Mouse (Mus musculus) lung, embryonic 16.5 days (tissue): Measurements from ENCODE around the gene Prr13. TPM values are rescaled to one million over a fixed set of nuclear protein-coding genes. Genes with fewer than 3 reads are reported as not detected.
A peak's percentile ranks its signal among the peaks of the same experiment; 100 is the strongest.

Source experiments
- ATAC-seq: fragments of 200-750 bp; cut with Nextera tagmentation; 2 replicates; pipeline ENCODE4 v1.8.0; 2017; ENCODE audit warnings: low read depth, mild to moderate bottlenecking, moderate library complexity
- H3K27ac ChIP-seq: fragments of 300-500 bp; sonication (generic); 2 replicates; pipeline ENCODE4 v1.5.1; 2014; ENCODE audit warnings: mild to moderate bottlenecking, control low read depth, low read length
- H3K27me3 ChIP-seq: fragments of 300-500 bp; sonication (generic); 2 replicates; pipeline ENCODE4 v1.6.1; 2014; ENCODE audit warnings: low read depth, low read length, mixed read lengths; ENCODE audit not compliant: control insufficient read depth, insufficient read depth
- H3K36me3 ChIP-seq: fragments of 300-500 bp; sonication (generic); 2 replicates; pipeline ENCODE4 v1.6.1; 2014; ENCODE audit warnings: low read length; ENCODE audit not compliant: control insufficient read depth, insufficient read depth
- H3K4me1 ChIP-seq: fragments of 300-500 bp; sonication (generic); replicated peaks from 2 replicates; pipeline ENCODE4 v1.6.1; 2014; ENCODE audit warnings: low read length, mixed read lengths; ENCODE audit not compliant: control insufficient read depth, insufficient read depth
- H3K4me2 ChIP-seq: fragments of 300-500 bp; sonication (generic); 2 replicates; pipeline ENCODE4 v1.6.1; 2014; ENCODE audit warnings: low read depth, low read length, control low read depth
- H3K4me3 ChIP-seq: fragments of 300-500 bp; sonication (generic); 2 replicates; pipeline ENCODE4 v1.5.1; 2014; ENCODE audit warnings: mild to moderate bottlenecking, low read length, control low read depth
- H3K9ac ChIP-seq: fragments of 300-500 bp; sonication (generic); 2 replicates; pipeline ENCODE4 v1.6.1; 2014; ENCODE audit warnings: low read length, control low read depth
- H3K9me3 ChIP-seq: fragments of 300-500 bp; sonication (generic); 2 replicates; pipeline ENCODE4 v1.6.1; 2016; ENCODE audit warnings: low read length; ENCODE audit not compliant: control insufficient read depth
- WGBS: fragments of 180-500 bp; shearing (Covaris S2); extraction: QIAGEN DNeasy Blood & Tissue Kit; methylation state at CpG from one replicate; pipeline ENCODE4 v1.1.7; 2014; 5-methylcytosine and 5-hydroxymethylcytosine counted together
- polyA plus RNA-seq: library from polyadenylated mRNA; unstranded; fragments of >200 nt; fragmentation: Nextera tagmentation; extraction: Ambion mirVana; gene quantifications from 2 replicates; pipeline ENCODE4 v1.2.1, GENCODE M21; 2015

The Prr13 gene
- polyA plus RNA-seq, 1 experiment from 2014 or later = 91.7 TPM

DNA sequence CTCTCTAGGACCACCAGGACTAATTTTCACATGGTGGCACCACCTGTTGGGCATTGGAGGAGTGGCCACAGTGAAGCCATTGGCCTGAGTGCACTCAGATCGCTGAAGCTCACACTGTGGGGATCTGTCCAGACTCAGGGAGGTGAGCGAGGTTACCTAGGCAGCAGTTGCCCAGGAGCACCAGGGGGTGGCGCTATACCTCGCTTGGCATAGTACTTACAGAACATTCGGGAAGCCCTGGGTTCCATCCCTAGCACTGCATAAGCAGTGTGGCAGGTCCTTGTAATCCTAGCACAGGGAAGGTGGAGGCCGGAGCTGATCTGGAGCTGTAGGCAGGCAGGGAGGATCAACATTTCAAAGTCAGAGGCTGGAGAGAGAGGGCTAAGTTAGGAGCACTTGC is 2.8 kb upstream of the Prr13 start:
- Histone ChIP-seq H3K4me1 (peaks cover 7% of the 10 kb centered on the region), H3K4me3 (no peak overlapping the region), H3K9ac (no peak overlapping the region), H3K4me2 (no peak overlapping the region), H3K9me3 (no peaks in the 10 kb centered on the region), H3K36me3 (no peaks in the 10 kb centered on the region), H3K27me3 (no peaks in the 10 kb centered on the region), H3K27ac (no peak overlapping the region)
- ATAC-seq = no peak
- 31% methylated on average over 6 of the region's 6 CpGs for WGBS

DNA sequence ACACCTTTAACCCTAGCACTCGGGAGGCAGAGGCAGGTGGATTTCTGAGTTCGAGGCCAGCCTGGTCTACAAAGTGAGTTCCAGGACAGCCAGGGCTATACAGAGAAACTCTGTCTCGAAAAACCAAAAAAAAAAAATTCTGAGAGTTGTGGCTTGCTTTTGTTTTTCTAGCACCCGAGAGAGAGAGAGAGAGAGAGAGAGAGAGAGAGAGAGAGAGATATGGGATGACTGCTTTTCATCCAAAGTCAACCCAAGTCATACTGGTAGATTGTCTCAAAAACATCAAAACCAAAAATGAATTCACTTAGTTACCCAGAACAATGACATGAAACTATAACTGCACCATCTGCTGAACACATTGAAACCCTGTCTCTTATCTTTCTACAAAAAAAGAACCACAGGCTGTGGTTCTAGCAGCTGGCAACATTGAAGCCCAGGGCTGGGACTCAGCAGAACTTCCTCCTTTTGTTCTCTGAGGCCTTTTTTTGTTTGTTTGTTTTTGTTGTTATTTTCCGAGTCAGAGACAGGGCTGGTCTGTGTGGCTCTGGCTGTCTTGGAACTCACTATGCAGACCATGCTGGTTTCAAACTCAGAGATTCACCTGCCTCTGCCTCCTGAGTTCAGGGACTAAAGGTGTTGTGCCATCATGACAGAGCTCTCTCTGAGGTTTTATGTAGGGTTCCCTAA is 635 bp upstream of the Prr13 start:
- Histone ChIP-seq H3K27me3 (no peaks in the 10 kb centered on the region), H3K9me3 (no peaks in the 10 kb centered on the region), H3K4me3 (peak overlapping the region; percentile 57), H3K4me2 (peak overlapping the region; percentile 71), H3K36me3 (no peaks in the 10 kb centered on the region), H3K27ac (no peak overlapping the region), H3K9ac (no peak overlapping the region; the same call in 1 of the 2 replicates), H3K4me1 (peaks cover 7% of the 10 kb centered on the region)
- 58% methylated on average over 5 of the region's 5 CpGs for WGBS
- ATAC-seq = no peak

GRCm38 (mm10) chr15:102459381-102459780 is 553 bp downstream of the Prr13 start:
- no peaks in the 10 kb centered on the region for H3K36me3 ChIP-seq
- H3K4me2 ChIP-seq = peak overlapping the region; percentile 71
- ATAC-seq = 0 out of 2 replicates have a peak, but pooled peaks have one; percentile 27
- no peaks in the 10 kb centered on the region for H3K9me3 ChIP-seq
- no peaks in the 10 kb centered on the region for H3K27me3 ChIP-seq
- WGBS = 28% methylated on average over 6 of the region's 6 CpGs
- H3K9ac ChIP-seq = peak overlapping the region; percentile 67
- H3K4me1 ChIP-seq = peaks cover 7% of the 10 kb centered on the region
- peak overlapping the region; percentile 40; the same call in 1 of the 2 replicates for H3K27ac ChIP-seq
- H3K4me3 ChIP-seq = peak overlapping the region; percentile 57

DNA sequence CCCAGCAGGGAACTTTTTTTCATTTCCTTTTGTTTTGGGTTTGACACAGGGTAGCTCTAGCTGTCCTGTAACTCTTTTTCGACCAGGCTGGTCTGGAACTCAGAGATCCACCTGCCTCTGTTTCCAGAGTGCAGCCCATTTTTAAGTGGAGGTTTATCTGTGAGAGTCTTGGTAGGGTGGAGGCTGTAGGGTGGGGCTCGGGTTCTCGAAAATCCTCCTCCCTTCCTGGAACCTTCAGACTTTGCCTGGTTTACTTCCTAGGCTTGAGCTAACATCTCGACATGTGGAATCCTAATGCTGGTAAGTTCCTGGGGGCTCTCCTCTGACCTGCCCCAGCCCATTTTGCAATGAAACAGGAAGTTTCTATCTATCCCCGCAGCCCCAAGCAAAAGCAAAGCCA is 1.0 kb downstream of the Prr13 start:
- WGBS = 47% methylated on average over 5 of the region's 5 CpGs
- Histone ChIP-seq H3K4me3 (peak overlapping the region; percentile 57), H3K27ac (no peak overlapping the region), H3K9me3 (no peaks in the 10 kb centered on the region), H3K4me1 (peaks cover 7% of the 10 kb centered on the region), H3K4me2 (peak overlapping the region; percentile 71), H3K9ac (no peak overlapping the region), H3K27me3 (no peaks in the 10 kb centered on the region), H3K36me3 (no peaks in the 10 kb centered on the region)
- ATAC-seq = no peak

DNA sequence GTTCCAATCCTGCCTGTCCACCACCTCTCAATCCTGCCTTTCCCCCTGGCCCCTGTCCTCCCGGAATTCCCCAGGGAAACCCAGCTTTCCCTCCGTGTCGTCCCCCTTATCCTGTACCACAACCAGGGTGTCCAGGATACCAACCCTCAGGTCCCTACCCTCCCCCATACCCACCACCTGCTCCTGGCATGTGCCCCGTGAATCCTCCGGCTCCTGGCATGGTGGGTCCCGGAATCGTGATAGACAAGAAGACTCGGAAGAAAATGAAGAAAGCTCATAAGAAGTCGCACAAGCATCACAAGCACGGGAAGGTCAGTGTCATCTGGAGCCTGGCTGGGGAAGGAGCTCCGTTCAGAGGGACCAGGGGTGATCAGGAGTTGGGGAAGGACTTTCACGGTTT is 1.6 kb downstream of the Prr13 start:
- no peaks in the 10 kb centered on the region for H3K9me3 ChIP-seq
- H3K27ac ChIP-seq = no peak overlapping the region
- no peaks in the 10 kb centered on the region for H3K36me3 ChIP-seq
- no peak overlapping the region for H3K9ac ChIP-seq
- H3K27me3 ChIP-seq = no peaks in the 10 kb centered on the region
- no peak overlapping the region for H3K4me2 ChIP-seq
- peaks cover 7% of the 10 kb centered on the region for H3K4me1 ChIP-seq
- 72% methylated on average over 12 of the region's 12 CpGs for WGBS
- H3K4me3 ChIP-seq = no peak overlapping the region
- ATAC-seq = no peak

DNA sequence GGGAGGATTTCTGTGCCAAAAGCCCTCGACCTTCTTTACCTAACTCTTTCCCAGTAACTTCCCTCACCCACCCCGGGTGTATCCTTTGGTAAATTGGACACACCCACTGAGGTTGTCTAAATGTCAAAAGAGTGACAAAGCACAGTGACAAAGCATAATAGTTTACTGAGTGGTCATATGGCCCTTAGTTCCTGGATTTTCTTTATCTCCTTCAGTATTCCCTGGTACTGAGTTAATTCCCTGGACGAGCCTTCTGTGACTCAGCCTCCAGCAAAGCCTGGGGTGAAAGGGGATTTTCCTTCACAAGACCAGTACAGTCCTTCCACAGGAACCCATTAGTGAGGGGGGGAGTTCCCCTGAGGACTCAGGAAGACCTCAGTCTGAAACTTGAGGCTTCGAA is 2.1 kb downstream of the Prr13 start:
- H3K4me2 ChIP-seq = no peak overlapping the region
- H3K27ac ChIP-seq = no peak overlapping the region

DNA sequence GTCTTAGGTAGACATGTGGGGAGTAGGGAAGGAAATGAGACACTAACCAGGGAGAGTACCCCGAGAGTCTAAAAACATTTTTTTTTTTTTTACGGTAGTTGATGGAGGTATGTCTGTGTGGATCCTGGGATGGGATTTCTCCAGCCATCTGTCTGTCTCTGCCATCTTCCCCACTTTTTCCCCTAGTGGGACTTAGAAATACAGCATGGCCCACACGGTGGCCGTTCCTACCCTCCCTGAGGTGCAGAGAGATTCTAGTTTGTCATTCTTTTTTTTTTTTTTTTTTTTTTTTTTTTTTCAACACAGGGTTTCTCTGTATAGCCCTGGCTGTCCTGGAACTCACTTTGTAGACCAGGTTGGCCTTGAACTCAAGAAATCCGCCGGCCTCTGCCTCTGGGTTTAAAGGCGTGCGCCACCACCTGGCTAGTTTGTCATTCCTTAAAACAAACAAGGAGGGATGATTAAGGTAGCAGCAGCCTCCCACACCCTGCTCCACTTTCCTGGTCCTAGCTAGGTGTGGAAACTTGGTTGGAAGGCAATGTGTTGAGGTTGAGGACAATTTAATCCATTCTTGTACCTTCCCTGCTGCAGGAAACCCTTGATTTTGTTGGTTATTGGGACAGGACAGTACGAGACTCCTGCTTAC is 2.7 kb downstream of the Prr13 start:
- H3K27me3 ChIP-seq = no peaks in the 10 kb centered on the region
- H3K27ac ChIP-seq = no peak overlapping the region
- WGBS = 74% methylated on average over 9 of the region's 9 CpGs
- no peaks in the 10 kb centered on the region for H3K36me3 ChIP-seq
- ATAC-seq = no peak
- H3K4me2 ChIP-seq = no peak overlapping the region
- no peak overlapping the region for H3K9ac ChIP-seq
- H3K4me1 ChIP-seq = peaks cover 7% of the 10 kb centered on the region
- H3K9me3 ChIP-seq = no peaks in the 10 kb centered on the region
- no peak overlapping the region for H3K4me3 ChIP-seq

More for the DNA sequence above, 2.1 kb downstream of the Prr13 start:
- Histone ChIP-seq H3K36me3 (no peaks in the 10 kb centered on the region), H3K9ac (no peak overlapping the region), H3K9me3 (no peaks in the 10 kb centered on the region), H3K4me1 (peaks cover 7% of the 10 kb centered on the region), H3K4me3 (no peak overlapping the region), H3K27me3 (no peaks in the 10 kb centered on the region)
- ATAC-seq = no peak
- WGBS = 59% methylated on average over 4 of the region's 4 CpGs

- Histone ChIP-seq H3K9ac (no peak overlapping the region), H3K4me2 (no peak overlapping the region), H3K27me3 (no peaks in the 10 kb centered on the region), H3K4me1 (peaks cover 7% of the 10 kb centered on the region), H3K9me3 (no peaks in the 10 kb centered on the region), H3K36me3 (no peaks in the 10 kb centered on the region), H3K27ac (no peak overlapping the region), H3K4me3 (no peak overlapping the region)
- ATAC-seq = no peak
Measured at GRCm38 (mm10) chr15:102463666-102464065, 4.8 kb downstream of the Prr13 start.

DNA sequence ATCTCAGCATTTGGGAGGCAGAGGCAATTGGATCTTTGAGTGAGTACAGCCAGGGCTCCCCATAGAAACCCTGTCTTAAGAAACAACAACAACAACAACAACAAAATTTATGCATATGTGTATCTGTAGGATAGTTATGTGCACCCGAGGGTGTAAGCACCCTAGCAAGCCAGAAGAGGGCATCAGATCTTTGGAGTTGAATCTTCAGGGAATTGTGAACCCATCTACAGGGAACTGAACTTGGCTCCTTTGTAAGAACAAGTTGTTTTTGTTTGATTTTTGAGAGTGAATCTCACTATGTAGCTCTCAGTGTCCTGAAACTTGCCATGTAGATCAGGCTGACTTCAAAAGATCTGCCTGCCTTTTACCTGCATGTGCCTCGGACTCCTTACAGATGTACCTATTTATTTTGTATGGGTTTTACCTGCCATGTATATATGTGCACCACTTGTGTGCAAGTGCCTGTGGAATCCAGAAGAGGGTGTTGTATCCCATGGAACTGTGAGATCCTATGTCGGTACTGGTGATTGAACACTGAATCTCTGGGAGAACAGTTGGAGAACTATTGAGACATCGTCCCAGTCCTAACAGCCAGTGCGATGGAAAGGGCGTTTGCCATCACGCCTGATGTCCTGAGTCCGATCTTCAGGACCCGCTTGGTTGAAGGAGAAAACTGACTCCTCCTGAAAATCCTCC is 10.0 kb downstream of the Prr13 start:
- Histone ChIP-seq H3K9ac (no peak overlapping the region), H3K4me3 (no peak overlapping the region), H3K27me3 (no peaks in the 10 kb centered on the region), H3K9me3 (no peaks in the 10 kb centered on the region), H3K4me2 (no peak overlapping the region), H3K4me1 (peaks cover 5% of the 10 kb centered on the region), H3K27ac (no peak overlapping the region), H3K36me3 (no peaks in the 10 kb centered on the region)
- WGBS = 96% methylated on average over 9 of the region's 9 CpGs
- no peak for ATAC-seq
